Mouse (Mus musculus) bone marrow, adult 2 months (tissue): Measurements from ENCODE around the gene Lrrn1.

ENCODE experiments used
- CTCF ChIP-seq: fragments of 200-500 bp; IDR thresholded peaks from 2 replicates; pipeline ENCODE4 v1.5.1; 2011; ENCODE audit warnings: low read length, control low read depth; ENCODE audit not compliant: control insufficient read depth, insufficient read depth
- POLR2A ChIP-seq: fragments of 200-500 bp; IDR thresholded peaks from 2 replicates; pipeline ENCODE4 v1.6.1; 2011; ENCODE audit warnings: low read depth, mild to moderate bottlenecking, control low read depth, low read length, borderline replicate concordance; ENCODE audit not compliant: control insufficient read depth

DNA sequence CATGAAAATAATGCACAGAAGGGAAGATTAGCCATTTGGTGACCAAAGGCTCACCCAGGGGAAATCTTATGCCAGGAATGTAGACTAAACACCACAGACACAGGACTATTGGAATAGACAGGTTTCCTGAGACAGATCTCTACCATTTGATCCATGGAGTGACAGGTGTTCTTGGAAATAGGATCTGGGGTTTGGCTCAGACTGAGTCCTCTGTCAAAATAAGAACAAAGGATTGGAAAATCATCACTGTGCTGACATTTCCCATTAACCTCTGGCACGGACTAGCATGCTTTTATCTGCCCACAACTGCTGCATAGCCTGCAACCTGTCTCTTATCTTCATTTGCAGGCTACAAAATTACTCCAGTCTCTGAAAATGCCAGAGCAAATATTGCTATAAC is 35.1 kb upstream of the Lrrn1 start:
- TF ChIP-seq CTCF, result no peak
- TF ChIP-seq POLR2A, result no peak
